Mouse (Mus musculus) gastrocnemius, postnatal 25 days (tissue): ENCODE results near the gene Akap2. TPM values are rescaled to one million over a fixed set of nuclear protein-coding genes. Genes with fewer than 3 reads are reported as not detected.
A peak's percentile ranks its signal among the peaks of the same experiment; 100 is the strongest.

Experiments
- DNase-seq: peaks from one replicate; pipeline ENCODE4 v3.0.0; 2022
- total RNA-seq, 2 experiments: library from RNA; stranded (reverse); gene quantifications; 1 replicate in 1 of 2; 2 replicates in 1 of 2; pipeline ENCODE4 v1.2.3; 2021

The Akap2 gene
- total RNA-seq, 2 experiments from 2014 or later, result 34.3 to 35.9 TPM

- DNase-seq, result no peak
These were observed 197.0 kb downstream of the Akap2 start for GRCm38 (mm10) chr4:57914193-57915190.

GRCm38 (mm10) chr4:57915216-57915965 is 197.9 kb downstream of the Akap2 start:
- peak; percentile 31 for DNase-seq

GRCm38 (mm10) chr4:57916201-57916661 is 198.8 kb downstream of the Akap2 start, which contains the start of gene D630039A03Rik:
Gene D630039A03Rik (minus strand): TSS chr4:57916297.
- no peak for DNase-seq

GRCm38 (mm10) chr4:57916711-57917110 is 199.3 kb downstream of the Akap2 start:
- no peak for DNase-seq

GRCm38 (mm10) chr4:57919494-57920423 is 202.3 kb downstream of the Akap2 start:
- no peak for DNase-seq

GRCm38 (mm10) chr4:57920522-57920921 is 203.1 kb downstream of the Akap2 start:
- no peak for DNase-seq

GRCm38 (mm10) chr4:57922171-57922570 is 204.7 kb downstream of the Akap2 start:
- no peak for DNase-seq

GRCm38 (mm10) chr4:57924556-57925071 is 207.2 kb downstream of the Akap2 start:
- no peak for DNase-seq

- DNase-seq, result no peak
These were observed 210.2 kb downstream of the Akap2 start for GRCm38 (mm10) chr4:57927464-57928205.

- no peak for DNase-seq
These were observed 213.2 kb downstream of the Akap2 start for GRCm38 (mm10) chr4:57930559-57931170.

- DNase-seq, result no peak
These were observed 216.7 kb downstream of the Akap2 start for GRCm38 (mm10) chr4:57934181-57934580.

GRCm38 (mm10) chr4:57937292-57937691 is 219.8 kb downstream of the Akap2 start:
- no peak for DNase-seq

GRCm38 (mm10) chr4:57940631-57941030 is 223.2 kb downstream of the Akap2 start:
- no peak for DNase-seq

- no peak for DNase-seq
These were observed 225.4 kb downstream of the Akap2 start for GRCm38 (mm10) chr4:57942892-57943291.

Other genes with a start within 250 kb of the Akap2 start
- gene Pakap, start 149.5 kb upstream of the Akap2 start, total RNA-seq, result 1 to 10 TPM; 6.7 to 7.0 TPM
- gene D630039A03Rik, start 198.6 kb downstream of the Akap2 start, total RNA-seq, result not detected
- gene Txn1, start 238.8 kb downstream of the Akap2 start, total RNA-seq, result 10 to 100 TPM; 74.5 to 79.1 TPM